Mouse (Mus musculus) hindbrain, embryonic 16.5 days (tissue): ENCODE data around the gene Bpgm. TPM values are rescaled to one million over a fixed set of nuclear protein-coding genes. Genes with fewer than 3 reads are reported as not detected.

Source experiments
- ATAC-seq: fragments of 200-750 bp; cut with Nextera tagmentation; 2 replicates; pipeline ENCODE4 v1.8.0; 2017; ENCODE audit warnings: moderate TSS enrichment, moderate library complexity
- H3K27ac ChIP-seq: fragments of 300-500 bp; sonication (generic); 2 replicates; pipeline ENCODE4 v1.5.1; 2014; ENCODE audit warnings: low read depth, mild to moderate bottlenecking, control low read depth, low read length, moderate library complexity
- H3K27me3 ChIP-seq: fragments of 300-500 bp; sonication (generic); replicated peaks from 2 replicates; pipeline ENCODE4 v1.6.1; 2014; ENCODE audit warnings: low read length; ENCODE audit not compliant: control insufficient read depth, insufficient read depth
- H3K36me3 ChIP-seq: fragments of 300-500 bp; sonication (generic); 2 replicates; pipeline ENCODE4 v1.6.1; 2014; ENCODE audit warnings: mild to moderate bottlenecking, low read length, moderate library complexity, mixed read lengths; ENCODE audit not compliant: control insufficient read depth, insufficient read depth
- H3K4me1 ChIP-seq: fragments of 300-500 bp; sonication (generic); 2 replicates; pipeline ENCODE4 v1.6.1; 2014; ENCODE audit warnings: low read depth, low read length; ENCODE audit not compliant: control insufficient read depth, insufficient read depth
- H3K4me2 ChIP-seq: fragments of 300-500 bp; sonication (generic); 2 replicates; pipeline ENCODE4 v1.6.1; 2014; ENCODE audit warnings: mild to moderate bottlenecking, low read length, control low read depth, moderate library complexity
- H3K4me3 ChIP-seq: fragments of 300-500 bp; sonication (generic); 2 replicates; pipeline ENCODE4 v1.5.1; 2014; ENCODE audit warnings: mild to moderate bottlenecking, low read length, control low read depth, moderate library complexity
- H3K9ac ChIP-seq: fragments of 300-500 bp; sonication (generic); 2 replicates; pipeline ENCODE4 v1.6.1; 2014; ENCODE audit warnings: low read depth, mild to moderate bottlenecking, control low read depth, low read length, moderate library complexity
- H3K9me3 ChIP-seq: fragments of 300-500 bp; sonication (generic); 2 replicates; pipeline ENCODE4 v1.6.1; 2014; ENCODE audit warnings: mild to moderate bottlenecking, low read length, moderate library complexity; ENCODE audit not compliant: control insufficient read depth
- WGBS: fragments of 180-500 bp; shearing (Covaris S2); extraction: QIAGEN DNeasy Blood & Tissue Kit; methylation state at CpG from one replicate; pipeline ENCODE4 v1.1.7; 2014; 5-methylcytosine and 5-hydroxymethylcytosine counted together
- polyA plus RNA-seq: library from polyadenylated mRNA; unstranded; fragments of >200 nt; fragmentation: Nextera tagmentation; extraction: Ambion mirVana; gene quantifications from 2 replicates; pipeline ENCODE4 v1.2.1, GENCODE M21; 2015

Gene Bpgm
- polyA plus RNA-seq, 1 experiment from 2014 or later, result 93.4 TPM

DNA sequence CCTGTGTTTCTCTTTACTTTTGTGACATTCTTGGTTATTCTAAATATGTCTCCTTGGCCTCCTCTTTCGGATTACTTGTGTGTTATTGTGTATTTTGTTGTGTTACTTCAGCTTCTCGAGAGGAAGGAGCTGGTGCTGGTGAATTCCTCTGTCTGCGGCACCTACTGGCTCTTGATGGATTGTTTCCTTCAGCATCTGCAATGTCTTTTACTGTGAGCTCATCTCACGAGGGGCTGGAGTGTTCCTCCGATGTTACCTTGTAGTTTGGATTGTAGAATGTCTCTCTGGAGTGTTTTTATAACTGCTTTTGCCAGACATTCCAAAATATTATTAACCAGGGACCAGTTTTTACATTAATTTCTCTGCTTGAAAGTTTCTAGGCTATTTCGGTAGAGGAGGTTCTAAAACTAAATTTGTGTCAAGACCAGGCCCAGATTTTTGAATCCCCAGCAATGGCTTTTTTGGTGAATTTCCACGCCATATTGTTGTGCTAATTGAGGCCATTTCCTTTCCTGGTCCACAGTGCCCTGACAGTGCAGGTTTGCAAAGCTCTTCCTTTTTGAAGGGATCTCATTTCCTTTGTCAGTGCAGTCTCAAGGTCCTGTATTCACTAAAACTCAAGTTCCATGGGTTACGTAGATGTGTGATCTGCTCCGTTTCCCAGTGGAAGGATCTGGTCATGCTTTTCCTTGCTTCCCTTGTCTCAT is 78.4 kb downstream of the Bpgm start:
- 66% methylated on average over 9 of the region's 9 CpGs for WGBS
- H3K27me3 ChIP-seq, result no peaks in the 10 kb centered on the region
- no peak overlapping the region for H3K4me2 ChIP-seq
- H3K4me1 ChIP-seq, result no peaks in the 10 kb centered on the region
- no peak for ATAC-seq
- H3K9ac ChIP-seq, result no peak overlapping the region
- H3K36me3 ChIP-seq, result no peaks in the 10 kb centered on the region
- H3K9me3 ChIP-seq, result no peaks in the 10 kb centered on the region
- no peak overlapping the region for H3K4me3 ChIP-seq
- no peak overlapping the region for H3K27ac ChIP-seq

Other genes with a start within 250 kb of the Bpgm start
- 122 and 123 TPM in 2 replicates for gene Akr1b3, start 158.7 kb upstream of the Bpgm start, polyA plus RNA-seq
- 4.4 and 4.7 TPM in 2 replicates for gene Akr1b8, start 122.1 kb upstream of the Bpgm start, polyA plus RNA-seq
- gene Akr1b10, start 92.0 kb upstream of the Bpgm start, polyA plus RNA-seq, result 15.0 and 18.6 TPM in 2 replicates
- gene Akr1b7, start 63.9 kb upstream of the Bpgm start, polyA plus RNA-seq, result 0.28 TPM in 1 of 2 replicates, not detected in the other
- 66.1 and 69.8 TPM in 2 replicates for gene Cald1, start 122.3 kb downstream of the Bpgm start, polyA plus RNA-seq